Mouse (Mus musculus) embryonic fibroblast, embryonic 13.5 days (primary cell): ENCODE results near the gene Noxo1.

Source experiments
- CTCF ChIP-seq: IDR thresholded peaks from 2 replicates; pipeline ENCODE4 v1.5.1; 2011; ENCODE audit warnings: mild to moderate bottlenecking, control low read depth, low read length, moderate library complexity, borderline replicate concordance; ENCODE audit not compliant: insufficient read depth
- POLR2A ChIP-seq: IDR thresholded peaks from 2 replicates; pipeline ENCODE4 v1.6.1; 2011; ENCODE audit warnings: low read depth, mild to moderate bottlenecking, control low read depth, low read length, moderate library complexity

DNA sequence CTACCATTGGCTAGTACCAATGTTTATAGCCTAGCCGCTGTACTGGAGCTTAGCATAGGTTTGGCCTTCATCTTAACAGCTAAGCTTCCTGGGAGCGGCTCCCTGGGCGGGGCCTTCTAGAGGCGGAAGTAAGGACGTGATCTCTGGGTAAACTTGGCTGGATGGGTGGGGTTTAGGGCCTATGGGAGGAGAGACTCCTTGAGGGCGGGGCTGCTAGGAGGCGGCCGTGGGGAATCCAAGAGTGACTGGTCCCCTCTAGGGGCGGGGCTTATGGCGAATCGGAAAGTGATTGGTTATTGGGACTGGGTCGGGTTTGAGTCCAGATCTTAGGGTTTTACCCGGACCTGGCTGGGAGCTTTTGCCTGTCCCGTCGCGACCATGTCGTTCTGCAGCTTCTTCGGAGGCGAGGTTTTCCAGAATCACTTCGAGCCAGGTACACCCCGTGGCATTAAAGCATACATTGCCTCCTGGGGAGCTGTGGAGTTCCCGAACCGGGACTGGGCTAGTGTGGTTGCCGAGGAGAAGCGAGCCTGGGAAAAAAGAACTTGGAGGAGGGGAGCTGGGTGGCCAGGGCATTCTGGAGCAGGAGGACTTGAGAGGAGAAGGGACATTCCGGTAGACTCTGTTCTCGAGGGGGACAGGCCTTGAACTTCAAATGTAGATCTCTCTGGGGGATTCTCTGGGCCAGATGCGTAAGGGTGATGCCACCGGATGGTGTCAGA, 40.5 kb downstream of the Noxo1 start, which contains the start of gene Msrb1:
- peak; percentile 99 for TF ChIP-seq POLR2A
- no peak for TF ChIP-seq CTCF
